8 mouse cellular contexts compared by ENCODE assay signal in genomic region chr15:99651984-99652872, GRCm38 (mm10). TPM values are rescaled to one million over a fixed set of nuclear protein-coding genes. Genes with fewer than 3 reads are reported as not detected.
DNase-seq lines count a peak whose midpoint lies in the region; ATAC-seq and TF ChIP-seq lines count a peak whose summit lies in the region.

No protein-coding gene starts in this region.

- peaks cover 6 to 45% of the 10 kb centered on the region in 2 experiments for H3K4me1 ChIP-seq in CH12.LX (ENCODE audit: control insufficient read depth in 1 of 2, insufficient read depth in 2 of 2)
- peaks cover 34% of the 10 kb centered on the region for H3K4me1 ChIP-seq in forebrain, embryonic 16.5 days (replicated peaks; ENCODE audit: control insufficient read depth, insufficient read depth, low read length)
- H3K4me1 ChIP-seq in liver, embryonic 15.5 days (replicated peaks), result peaks cover 59% of the 10 kb centered on the region

- H3K4me2 ChIP-seq in CH12.LX (ENCODE audit: insufficient read depth, low read depth, poor library complexity, severe bottlenecking), result peak overlapping the region; percentile 77
- peak overlapping the region; percentile 57 for H3K4me2 ChIP-seq in forebrain, embryonic 16.5 days (ENCODE audit: low read length)
- peak overlapping the region; percentile 73 for H3K4me2 ChIP-seq in liver, embryonic 15.5 days

- peaks cover 30% of the 10 kb centered on the region for H3K27me3 ChIP-seq in CH12.LX (replicated peaks)
- H3K27me3 ChIP-seq in forebrain, embryonic 16.5 days (replicated peaks; ENCODE audit: control insufficient read depth, insufficient read depth, low read length), result peaks cover 11% of the 10 kb centered on the region
- H3K27me3 ChIP-seq in liver, embryonic 15.5 days, result peaks cover 49% of the 10 kb centered on the region

- 74% methylated on average over 10 of the region's 10 CpGs for WGBS in forebrain, embryonic 16.5 days
- WGBS in liver, embryonic 15.5 days (ENCODE audit: insufficient replicate concordance), result 45% methylated on average over 10 of the region's 10 CpGs

- TF ChIP-seq RAD21 in CH12.LX (IDR thresholded peaks at IDR 0.05; ENCODE audit: low read depth, low read length), result no peak

- peak overlapping the region; percentile 27; the same call in 1 of the 2 replicates for H3K9ac ChIP-seq in CH12.LX (ENCODE audit: insufficient read depth, low read depth)
- 0 out of 2 replicates have a peak overlapping the region, but pooled peaks have one; percentile 38 for H3K9ac ChIP-seq in forebrain, embryonic 16.5 days (replicated peaks; ENCODE audit: low read depth, low read length)
- no peak overlapping the region for H3K9ac ChIP-seq in liver, embryonic 15.5 days

- in situ Hi-C loops in CH12.LX (cut with MboI; ENCODE audit: low pct_ligation_motif_present, low pct_unique_long_range_greater_than_20kb, low sequenced_read_pairs), result no loop called here

- H3K27ac ChIP-seq in CH12.LX (ENCODE audit: insufficient read depth, low read depth), result no peak overlapping the region
- H3K27ac ChIP-seq in forebrain, embryonic 16.5 days (ENCODE audit: low read length), result no peak overlapping the region
- no peak overlapping the region for H3K27ac ChIP-seq in liver, embryonic 15.5 days (replicated peaks)

- DNase-seq in CH12.LX (ENCODE audit: extremely low read depth) (no peak), ES-CJ7 (ENCODE audit: low read depth, low spot score) (peak; percentile 67)
- DNase-seq in frontal cortex, postnatal 25 days (ENCODE audit: low spot score in 2 of 2), result no peak
- no peak for DNase-seq in gastrocnemius, postnatal 10 days
- DNase-seq in cerebellum, postnatal 10 days, result no peak
- DNase-seq in cerebellum, postnatal 14 days, result no peak

- no peak for TF ChIP-seq POLR2A in CH12.LX (IDR thresholded peaks at IDR 0.05; ENCODE audit: low read depth, low read length)

- no peak for TF ChIP-seq EP300 in CH12.LX (IDR thresholded peaks at IDR 0.05; ENCODE audit: low read length)

- H3K9me3 ChIP-seq in CH12.LX (replicated peaks; ENCODE audit: low read length), result no peaks in the 10 kb centered on the region
- H3K9me3 ChIP-seq in forebrain, embryonic 16.5 days (ENCODE audit: control insufficient read depth, low read length), result no peaks in the 10 kb centered on the region
- no peaks in the 10 kb centered on the region for H3K9me3 ChIP-seq in liver, embryonic 15.5 days (replicated peaks)

- peaks cover 38% of the 10 kb centered on the region for H3K79me2 ChIP-seq in CH12.LX (replicated peaks; ENCODE audit: control insufficient read depth, extremely low read depth, insufficient read depth, poor library complexity, severe bottlenecking)

- ATAC-seq in forebrain, embryonic 16.5 days, result peak; percentile 7; the same call in 1 of the 2 replicates
- ATAC-seq in liver, embryonic 15.5 days (ENCODE audit: insufficient read depth), result no peak

- H3K4me3 ChIP-seq in CH12.LX (replicated peaks in 1 of 3; ENCODE audit: low read depth in 2 of 3, low read length in 2 of 3, poor library complexity in 1 of 3), result peak overlapping the region; percentile 39 to 86 (median 80)
- peak overlapping the region; percentile 75 for H3K4me3 ChIP-seq in forebrain, embryonic 16.5 days (replicated peaks; ENCODE audit: low read length)
- peak overlapping the region; percentile 84 for H3K4me3 ChIP-seq in liver, embryonic 15.5 days (replicated peaks)

- H3K36me3 ChIP-seq in CH12.LX (replicated peaks in 1 of 2; ENCODE audit: control insufficient read depth in 1 of 2, insufficient read depth in 1 of 2, low read length in 1 of 2), result peaks cover 0 to 3% of the 10 kb centered on the region in 2 experiments
- no peaks in the 10 kb centered on the region for H3K36me3 ChIP-seq in forebrain, embryonic 16.5 days (ENCODE audit: control insufficient read depth, insufficient read depth)
- 0 out of 2 replicates have a peak, but pooled peaks cover 3% of the 10 kb centered on the region for H3K36me3 ChIP-seq in liver, embryonic 15.5 days (replicated peaks)

- dilution Hi-C loops in CH12.LX (cut with MboI; ENCODE audit: extremely low pct_ligation_motif_present, extremely low pct_unique_long_range_greater_than_20kb, low sequenced_read_pairs), result no loop called here

- no peak for TF ChIP-seq CTCF in CH12.LX (conservative IDR thresholded peaks at IDR 0.05 in 1 of 2, IDR thresholded peaks at IDR 0.05 in 1 of 2; ENCODE audit: low read depth in 2 of 2, low read length in 2 of 2)

TF ChIP-seq in CH12.LX, 34 proteins besides CTCF, POLR2A, EP300 and RAD21:
- TF ChIP-seq SIN3A (IDR thresholded peaks at IDR 0.05; ENCODE audit: low read length), result no peak
- 0 out of 2 replicates have a peak, but pooled peaks have one; percentile 6 for TF ChIP-seq NELFE (IDR thresholded peaks at IDR 0.05; ENCODE audit: low read depth, low read length)
- no peak for TF ChIP-seq NRF1 (IDR thresholded peaks at IDR 0.05; ENCODE audit: low read depth, low read length)

RNA-seq across cellular contexts. Expression of gene Racgap1, which starts 0.8 kb away (rescaled TPM):
- total RNA-seq in CH12.LX (2012; rRNA removed) (97.9 and 108 TPM in 2 replicates), CH12.LX (2014; rRNA removed) (130 and 143 TPM in 2 replicates)
- 131 and 151 TPM in 2 replicates for polyA plus RNA-seq in CH12.LX (2012; ENCODE audit: insufficient read length, low read depth)
- polyA plus RNA-seq in forebrain, embryonic 16.5 days (2015; fragmentation: Nextera tagmentation; extraction: Ambion mirVana), result 94.4 and 113 TPM in 2 replicates
- polyA plus RNA-seq in liver, embryonic 15.5 days (2015; fragmentation: Nextera tagmentation; extraction: Ambion mirVana), result 66.2 and 66.3 TPM in 2 replicates
- 10 to 100 TPM; 18.3 to 23.9 TPM for total RNA-seq in gastrocnemius, postnatal 10 days (2021)

RNA-seq across cellular contexts. Expression of gene Asic1, which starts 17.9 kb away (rescaled TPM):
- 0.46 and 0.47 TPM in 2 replicates for total RNA-seq in CH12.LX (2012; rRNA removed)
- not detected in 2 replicates for total RNA-seq in CH12.LX (2014; rRNA removed)
- 0.80 and 0.94 TPM in 2 replicates for polyA plus RNA-seq in CH12.LX (2012; ENCODE audit: insufficient read length, low read depth)
- polyA plus RNA-seq in forebrain, embryonic 16.5 days (2015; fragmentation: Nextera tagmentation; extraction: Ambion mirVana), result 26.2 and 37.4 TPM in 2 replicates
- polyA plus RNA-seq in liver, embryonic 15.5 days (2015; fragmentation: Nextera tagmentation; extraction: Ambion mirVana), result 0.28 and 0.45 TPM in 2 replicates
- 1 to 10 TPM; 1.1 to 2.1 TPM for total RNA-seq in gastrocnemius, postnatal 10 days (2021)

RNA-seq across cellular contexts. Expression of gene Smarcd1, which starts 49.7 kb away (rescaled TPM):
- total RNA-seq in CH12.LX (2012; rRNA removed) (17.9 and 19.9 TPM in 2 replicates), CH12.LX (2014; rRNA removed) (10.5 and 12.5 TPM in 2 replicates)
- polyA plus RNA-seq in CH12.LX (2012; ENCODE audit: insufficient read length, low read depth), result 56.5 and 69.9 TPM in 2 replicates
- 111 and 116 TPM in 2 replicates for polyA plus RNA-seq in forebrain, embryonic 16.5 days (2015; fragmentation: Nextera tagmentation; extraction: Ambion mirVana)
- polyA plus RNA-seq in liver, embryonic 15.5 days (2015; fragmentation: Nextera tagmentation; extraction: Ambion mirVana), result 5.3 and 5.7 TPM in 2 replicates
- total RNA-seq in gastrocnemius, postnatal 10 days (2021), result 10 to 100 TPM; 15.4 to 15.9 TPM

RNA-seq across cellular contexts. Expression of gene Aqp6, which starts 51.0 kb away (rescaled TPM):
- total RNA-seq in CH12.LX (2012; rRNA removed) (not detected in 2 replicates), CH12.LX (2014; rRNA removed) (not detected in 2 replicates)
- not detected in 2 replicates for polyA plus RNA-seq in CH12.LX (2012; ENCODE audit: insufficient read length, low read depth)
- polyA plus RNA-seq in forebrain, embryonic 16.5 days (2015; fragmentation: Nextera tagmentation; extraction: Ambion mirVana), result not detected in 2 replicates
- not detected in 2 replicates for polyA plus RNA-seq in liver, embryonic 15.5 days (2015; fragmentation: Nextera tagmentation; extraction: Ambion mirVana)
- total RNA-seq in gastrocnemius, postnatal 10 days (2021), result not detected

RNA-seq across cellular contexts. Expression of gene Gm17349, which starts 53.1 kb away (rescaled TPM):
- total RNA-seq in CH12.LX (2012; rRNA removed), result 2.1 and 2.9 TPM in 2 replicates
- total RNA-seq in CH12.LX (2014; rRNA removed), result not detected in 2 replicates
- not detected in 2 replicates for polyA plus RNA-seq in CH12.LX (2012; ENCODE audit: insufficient read length, low read depth)
- not detected in 2 replicates for polyA plus RNA-seq in forebrain, embryonic 16.5 days (2015; fragmentation: Nextera tagmentation; extraction: Ambion mirVana)
- polyA plus RNA-seq in liver, embryonic 15.5 days (2015; fragmentation: Nextera tagmentation; extraction: Ambion mirVana), result not detected in 2 replicates
- total RNA-seq in gastrocnemius, postnatal 10 days (2021), result 1 to 10 TPM in 1 of 2 experiments, not detected in 1; 2.4 TPM

Comparison
In these comparisons a context has a peak if more than half of its experiments do, and no peak if none do; other contexts are left out.
1. RNA of gene Asic1, which starts 17.9 kb away (polyA plus RNA-seq): 26.2 to 37.4 TPM in forebrain, embryonic 16.5 days; 0.80 to 0.94 TPM in CH12.LX and 0.28 to 0.45 TPM in liver, embryonic 15.5 days; every median in the first group is over 10 times any median in the second.
2. Peak in every context shown above with its lines, with median percentiles within 50 percentile points of each other: H3K4me2 ChIP-seq and H3K4me3 ChIP-seq.